In the genomic region with DNA sequence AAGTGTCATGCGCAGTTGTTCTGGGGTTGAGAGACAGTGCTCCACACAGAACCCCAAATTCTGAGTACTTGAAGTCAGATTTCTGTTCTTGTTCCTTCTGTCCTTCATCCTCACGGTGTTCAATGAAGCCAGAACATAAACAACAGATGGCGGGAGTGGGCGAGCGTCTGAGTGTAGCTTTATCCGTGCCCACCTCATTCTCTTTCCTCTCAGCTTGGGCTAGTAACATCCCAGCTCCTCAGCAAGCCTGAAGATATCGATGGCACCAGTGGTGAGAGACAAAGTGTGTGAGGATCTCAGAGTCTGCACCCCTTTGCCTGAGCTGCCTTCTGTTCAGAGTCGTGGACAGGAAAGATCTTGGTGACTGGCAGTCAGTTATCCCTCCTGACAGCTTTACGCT, we compare ENCODE assay signal across 27 mouse cellular contexts. TPM values are rescaled to one million over a fixed set of nuclear protein-coding genes. Genes with fewer than 3 reads are reported as not detected.
A peak's percentile ranks its signal among the peaks of the same experiment; 100 is the strongest.
DNase-seq lines count a peak whose midpoint lies in the region; ATAC-seq and TF ChIP-seq lines count a peak whose summit lies in the region.
"Had no signal": no experiment of that assay in that cellular context is flagged by ENCODE, and none has a peak within 500 bp of the region (broad histone marks: within the 10 kb centered on the region; RNA-seq: fewer than 3 reads in every experiment).

No protein-coding gene starts in this region.

- H3K27ac ChIP-seq in hindbrain, postnatal 0 days = no peak overlapping the region
- H3K27ac ChIP-seq: forebrain, embryonic 12.5 days; heart, embryonic 10.5 days; hindbrain, embryonic 12.5 days had no signal

- no peak overlapping the region for H3K4me2 ChIP-seq in hindbrain, postnatal 0 days (ENCODE audit: low read depth, low read length)
- H3K4me2 ChIP-seq: forebrain, embryonic 12.5 days; hindbrain, embryonic 12.5 days; liver, embryonic 11.5 days had no signal

- peak; percentile 73 to 79 for DNase-seq in frontal cortex, postnatal 36 days (ENCODE audit: low spot score in 2 of 2)
- DNase-seq in layer of hippocampus, adult 8-10 months (ENCODE audit: low spot score in 2 of 2) = peak; percentile 33 to 43
- peak; percentile 72 to 75 for DNase-seq in left cerebral cortex, postnatal 14 days (ENCODE audit: low spot score in 2 of 2)
- DNase-seq in right cerebral cortex, postnatal 36 days (ENCODE audit: low spot score in 2 of 2) = peak; percentile 64 to 75
- no peak for DNase-seq in adrenal gland, adult (ENCODE audit: inconsistent age in 2 of 2, low spot score in 1 of 2)
- no peak for DNase-seq in cerebellum, adult 11 months
- no peak for DNase-seq in hindbrain, postnatal 0 days (ENCODE audit: low spot score)
- DNase-seq: adrenal gland, adult 2 months; cerebellum, adult 9-10 months; heart, postnatal 10 days; kidney, adult 9 months; kidney, postnatal 4 days; lung, adult 2 months; lung, postnatal 4 days; thymus, adult 18-20 months had no signal

- no peak for TF ChIP-seq CTCF in hindbrain, postnatal 0 days (IDR thresholded peaks at IDR 0.05; ENCODE audit: low read depth)

- no peak for ATAC-seq in hindbrain, postnatal 0 days
- ATAC-seq: midbrain, embryonic 16.5 days had no signal

- no peak overlapping the region for H3K4me3 ChIP-seq in hindbrain, postnatal 0 days (ENCODE audit: low read length)
- H3K4me3 ChIP-seq: forebrain, embryonic 12.5 days; heart, embryonic 10.5 days; hindbrain, embryonic 12.5 days had no signal

- no peaks in the 10 kb centered on the region for H3K27me3 ChIP-seq in hindbrain, postnatal 0 days (ENCODE audit: insufficient read depth, low read length)
- H3K27me3 ChIP-seq: forebrain, embryonic 12.5 days; hindbrain, embryonic 12.5 days had no signal

- 76% methylated on average over 9 of the region's 9 CpGs for WGBS in hindbrain, postnatal 0 days

- no peaks in the 10 kb centered on the region for H3K4me1 ChIP-seq in hindbrain, postnatal 0 days (ENCODE audit: insufficient read depth, low read length)
- H3K4me1 ChIP-seq: forebrain, embryonic 12.5 days; heart, embryonic 10.5 days; hindbrain, embryonic 12.5 days had no signal

- no peaks in the 10 kb centered on the region for H3K9me3 ChIP-seq in hindbrain, postnatal 0 days (ENCODE audit: low read length)
- H3K9me3 ChIP-seq: forebrain, embryonic 12.5 days; heart, embryonic 10.5 days; hindbrain, embryonic 12.5 days had no signal

- H3K36me3 ChIP-seq in hindbrain, postnatal 0 days (ENCODE audit: insufficient read depth, low read length) = no peaks in the 10 kb centered on the region
- H3K36me3 ChIP-seq: forebrain, embryonic 12.5 days; heart, embryonic 10.5 days; hindbrain, embryonic 12.5 days had no signal

- intact Hi-C loops in left cerebral cortex, postnatal 14 days (cut with DNase I) = no loop called here

- no peak overlapping the region for H3K9ac ChIP-seq in hindbrain, postnatal 0 days (replicated peaks; ENCODE audit: low read length)
- H3K9ac ChIP-seq: forebrain, embryonic 12.5 days; hindbrain, embryonic 12.5 days had no signal

RNA-seq across cellular contexts. Expression of a gene that starts 42.3 kb away (rescaled TPM):
- under 1 TPM in 1 of 4 experiments, not detected in 3; 0.11 TPM for total RNA-seq in layer of hippocampus, adult 8-10 months (2022)
- total RNA-seq in left cerebral cortex, postnatal 14 days (2021) = not detected
- not detected in 2 replicates for total RNA-seq in hindbrain, postnatal 0 days (2014; rRNA removed)
- 0.08 and 0.09 TPM in 2 replicates for polyA plus RNA-seq in hindbrain, postnatal 0 days (2015; fragmentation: Nextera tagmentation; extraction: Ambion mirVana)
- total RNA-seq: adrenal gland, adult 2 months; gastrocnemius, postnatal 4 days; heart, postnatal 10 days; neutrophil, adult 5-6 weeks had no signal
- polyA plus RNA-seq: embryonic facial prominence, embryonic 11.5 days; forebrain, embryonic 12.5 days; heart, embryonic 10.5 days; hindbrain, embryonic 12.5 days; intestine, embryonic 14.5 days; limb, embryonic 11.5 days; liver, embryonic 11.5 days; lung, adult 2 months; spleen, adult 2 months; stomach, embryonic 14.5 days had no signal

RNA-seq across cellular contexts. Expression of a gene that starts 43.0 kb away (rescaled TPM):
- 10 to 100 TPM; 23.8 to 34.6 (median 28.4) TPM for total RNA-seq in layer of hippocampus, adult 8-10 months (2022)
- 10 to 100 TPM; 29.6 to 34.2 TPM for total RNA-seq in left cerebral cortex, postnatal 14 days (2021)
- total RNA-seq in hindbrain, postnatal 0 days (2014; rRNA removed) = 67.7 and 94.6 TPM in 2 replicates
- 147 and 154 TPM in 2 replicates for polyA plus RNA-seq in hindbrain, postnatal 0 days (2015; fragmentation: Nextera tagmentation; extraction: Ambion mirVana)

Comparison
In these comparisons a context has a peak if more than half of its experiments do, and no peak if none do; other contexts are left out.
1. DNase-seq: peak in frontal cortex, postnatal 36 days (2 of 2), layer of hippocampus, adult 8-10 months (2 of 2), left cerebral cortex, postnatal 14 days (2 of 2) and right cerebral cortex, postnatal 36 days (2 of 2); none in adrenal gland, adult (0 of 2), cerebellum, adult 11 months (single experiment) and hindbrain, postnatal 0 days (single experiment).